Mouse (Mus musculus): ENCODE results near the gene Gm1043.
A peak's percentile ranks its signal among the peaks of the same experiment; 100 is the strongest.

The Gm1043 gene

GRCm38 (mm10) chr5:37198011-37198688 lies 113.0 kb downstream of the Gm1043 start:
- DNase-seq (ENCODE audit: low read depth, low spot score), result peak; percentile 56

GRCm38 (mm10) chr5:37202285-37202684 lies 117.1 kb downstream of the Gm1043 start:
- DNase-seq (ENCODE audit: low read depth, low spot score), result no peak

- DNase-seq (ENCODE audit: low read depth, low spot score), result no peak
These were observed 119.7 kb downstream of the Gm1043 start for GRCm38 (mm10) chr5:37204886-37205285.

- DNase-seq (ENCODE audit: low read depth, low spot score), result no peak
These were observed 120.2 kb downstream of the Gm1043 start for GRCm38 (mm10) chr5:37205420-37205819.

GRCm38 (mm10) chr5:37206364-37206763 lies 121.2 kb downstream of the Gm1043 start:
- DNase-seq (ENCODE audit: low read depth, low spot score), result no peak

GRCm38 (mm10) chr5:37212938-37213708 lies 128.0 kb downstream of the Gm1043 start:
- no peak for DNase-seq (ENCODE audit: low read depth, low spot score)

GRCm38 (mm10) chr5:37213709-37214103 lies 128.5 kb downstream of the Gm1043 start:
- DNase-seq (ENCODE audit: low read depth, low spot score), result no peak

GRCm38 (mm10) chr5:37214614-37215013 lies 129.4 kb downstream of the Gm1043 start:
- DNase-seq (ENCODE audit: low read depth, low spot score), result no peak

- no peak for DNase-seq (ENCODE audit: low read depth, low spot score)
These were observed 130.1 kb downstream of the Gm1043 start for GRCm38 (mm10) chr5:37215276-37215675.

GRCm38 (mm10) chr5:37219615-37220014 lies 134.4 kb downstream of the Gm1043 start:
- no peak for DNase-seq (ENCODE audit: low read depth, low spot score)

- DNase-seq (ENCODE audit: low read depth, low spot score), result no peak
These were observed 135.4 kb downstream of the Gm1043 start for GRCm38 (mm10) chr5:37220575-37220974.

GRCm38 (mm10) chr5:37221563-37221962 lies 136.4 kb downstream of the Gm1043 start:
- DNase-seq (ENCODE audit: low read depth, low spot score), result no peak

- DNase-seq (ENCODE audit: low read depth, low spot score), result no peak
These were observed 137.1 kb downstream of the Gm1043 start for GRCm38 (mm10) chr5:37222316-37222715.

GRCm38 (mm10) chr5:37225708-37226107 lies 140.5 kb downstream of the Gm1043 start:
- no peak for DNase-seq (ENCODE audit: low read depth, low spot score)

GRCm38 (mm10) chr5:37227956-37228680 lies 142.9 kb downstream of the Gm1043 start:
- no peak for DNase-seq (ENCODE audit: low read depth, low spot score)

GRCm38 (mm10) chr5:37228894-37229293 lies 143.7 kb downstream of the Gm1043 start:
- no peak for DNase-seq (ENCODE audit: low read depth, low spot score)

- DNase-seq (ENCODE audit: low read depth, low spot score), result no peak
These were observed 147.9 kb downstream of the Gm1043 start for GRCm38 (mm10) chr5:37233010-37233557.

GRCm38 (mm10) chr5:37238654-37239053 lies 153.5 kb downstream of the Gm1043 start:
- no peak for DNase-seq (ENCODE audit: low read depth, low spot score)

GRCm38 (mm10) chr5:37240550-37240949 lies 155.4 kb downstream of the Gm1043 start:
- DNase-seq (ENCODE audit: low read depth, low spot score), result no peak

GRCm38 (mm10) chr5:37241224-37241623 lies 156.1 kb downstream of the Gm1043 start:
- DNase-seq (ENCODE audit: low read depth, low spot score), result no peak

- DNase-seq (ENCODE audit: low read depth, low spot score), result no peak
These were observed 156.5 kb downstream of the Gm1043 start, which contains the start of gene Crmp1 for GRCm38 (mm10) chr5:37241651-37242151. Gene Crmp1, plus strand, starts transcription at chr5:37241940.
